Mouse (Mus musculus) ZHBTc4 (cell line): ENCODE results near the gene Kif3a.
"Not testable (repeated sequence)": the region's sequence is repeated elsewhere in the genome, so short reads cannot be mapped to it uniquely, and the experiment has no call there.

Experiments used
- DNase-seq: peaks from one replicate; pipeline ENCODE4 v3.0.0-alpha.2; 2011; ENCODE audit warnings: low read depth, low spot score

The Kif3a gene

GRCm38 (mm10) chr11:53543021-53543420, 24.2 kb upstream of the Kif3a start:
- no peak for DNase-seq

GRCm38 (mm10) chr11:53546271-53546670, 20.9 kb upstream of the Kif3a start:
- no peak for DNase-seq

GRCm38 (mm10) chr11:53547566-53547965, 19.6 kb upstream of the Kif3a start:
- DNase-seq, result no peak

- DNase-seq, result no peak
These were observed 19.1 kb upstream of the Kif3a start for GRCm38 (mm10) chr11:53548036-53548605.

GRCm38 (mm10) chr11:53550714-53551113, 16.5 kb upstream of the Kif3a start:
- DNase-seq, result no peak

- DNase-seq, result peak; percentile 85
These were observed 15.4 kb upstream of the Kif3a start for GRCm38 (mm10) chr11:53551754-53552153.

GRCm38 (mm10) chr11:53556529-53556928, 10.7 kb upstream of the Kif3a start:
- not testable (repeated sequence) for DNase-seq

GRCm38 (mm10) chr11:53557992-53558391, 9.2 kb upstream of the Kif3a start:
- not testable (repeated sequence) for DNase-seq

GRCm38 (mm10) chr11:53559980-53560379, 7.2 kb upstream of the Kif3a start:
- DNase-seq, result not testable (repeated sequence)

- no peak for DNase-seq
These were observed 5.2 kb upstream of the Kif3a start for GRCm38 (mm10) chr11:53561986-53562385.

GRCm38 (mm10) chr11:53566646-53567045, 533 bp upstream of the Kif3a start:
- no peak for DNase-seq

- peak; percentile 26 for DNase-seq
These were observed 13.4 kb downstream of the Kif3a start for GRCm38 (mm10) chr11:53580562-53580961.

GRCm38 (mm10) chr11:53583151-53583550, 16.0 kb downstream of the Kif3a start:
- no peak for DNase-seq

- DNase-seq, result peak; percentile 59
These were observed 17.7 kb downstream of the Kif3a start for GRCm38 (mm10) chr11:53584849-53585248.

GRCm38 (mm10) chr11:53585510-53585909, 18.3 kb downstream of the Kif3a start:
- no peak for DNase-seq

GRCm38 (mm10) chr11:53588279-53588678, 21.1 kb downstream of the Kif3a start:
- no peak for DNase-seq

GRCm38 (mm10) chr11:53590368-53590768, 23.2 kb downstream of the Kif3a start:
- peak; percentile 83 for DNase-seq

- DNase-seq, result no peak
These were observed 23.9 kb downstream of the Kif3a start for GRCm38 (mm10) chr11:53591116-53591515.

- peak; percentile 55 for DNase-seq
These were observed 37.8 kb downstream of the Kif3a start for GRCm38 (mm10) chr11:53604983-53605382.

GRCm38 (mm10) chr11:53605609-53606008, 38.4 kb downstream of the Kif3a start:
- no peak for DNase-seq

GRCm38 (mm10) chr11:53609231-53609630, 42.1 kb downstream of the Kif3a start:
- no peak for DNase-seq

GRCm38 (mm10) chr11:53609672-53610071, 42.5 kb downstream of the Kif3a start:
- DNase-seq, result no peak

- no peak for DNase-seq
These were observed 48.0 kb downstream of the Kif3a start for GRCm38 (mm10) chr11:53615172-53615571.

- no peak for DNase-seq
These were observed 48.4 kb downstream of the Kif3a start for GRCm38 (mm10) chr11:53615575-53615974.
